Mouse (Mus musculus) spleen, adult 18-20 months (tissue): ENCODE measurements around the gene Ocm.
"Not testable (repeated sequence)": the region's sequence is repeated elsewhere in the genome, so short reads cannot be mapped to it uniquely, and the experiment has no call there.

ENCODE experiments used
- DNase-seq, 2 experiments: peaks; one replicate each; pipeline ENCODE4 v3.0.0; 2022; ENCODE audit warnings: mixed read lengths in 2 of 2

Ocm gene

DNA sequence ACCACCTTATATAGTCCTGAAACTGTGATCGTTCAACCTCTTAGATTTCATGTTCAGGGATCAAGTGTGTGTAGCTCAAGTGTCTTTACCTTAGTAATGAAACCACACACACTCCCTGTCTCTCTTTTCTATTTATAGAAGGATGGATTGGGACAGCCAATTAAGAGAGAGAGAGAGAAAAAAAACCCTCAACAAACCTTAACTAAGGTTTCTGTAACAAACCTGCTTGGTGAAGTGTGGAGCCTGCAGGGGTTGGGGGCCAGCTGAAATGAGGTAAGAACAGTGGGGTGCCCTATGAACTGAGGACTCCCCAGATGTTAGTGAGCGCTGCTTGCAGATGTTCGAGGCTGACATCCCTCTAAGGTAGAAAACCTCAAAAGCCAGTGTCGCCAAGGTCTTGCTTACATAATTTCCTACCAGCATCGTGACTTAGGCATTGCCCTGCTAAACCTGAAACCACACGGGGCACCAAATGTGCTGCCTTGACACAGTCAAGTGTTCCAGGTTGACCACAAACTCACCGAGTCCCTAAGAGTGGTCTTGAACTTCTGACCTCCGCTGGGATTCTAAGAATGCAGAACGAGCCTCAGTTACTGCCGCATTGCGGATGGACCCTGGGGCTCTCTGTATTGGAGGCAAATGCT lies at the start of gene Ocm:
Gene Ocm, minus strand, starts transcription at position 51 of the 644 bp plus-strand sequence.
- DNase-seq, result no peak

- no peak for DNase-seq
Measured at GRCm38 (mm10) chr5:144071249-144071648, 44.8 kb upstream of the Ocm start.

DNA sequence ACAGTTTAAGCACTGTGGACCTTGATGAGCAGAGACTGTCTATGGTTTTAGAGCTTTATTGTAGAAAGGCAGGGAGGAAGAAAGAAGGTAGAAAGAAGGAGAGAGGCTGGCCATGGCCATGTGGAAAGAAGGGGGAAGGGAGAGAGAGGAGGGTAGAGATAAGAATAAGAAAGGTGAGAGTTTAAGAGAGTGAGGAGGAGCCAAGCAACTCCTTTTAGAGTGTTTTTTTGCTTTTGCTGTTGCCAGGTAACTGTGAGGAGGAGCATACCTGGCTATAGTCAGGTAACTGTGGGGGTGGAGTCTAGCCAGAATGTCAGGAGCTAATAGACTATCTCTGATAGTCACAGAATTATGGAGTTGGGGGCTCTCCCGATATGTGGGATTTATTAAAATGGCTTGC lies 43.6 kb upstream of the Ocm start:
- DNase-seq, result no peak

DNA sequence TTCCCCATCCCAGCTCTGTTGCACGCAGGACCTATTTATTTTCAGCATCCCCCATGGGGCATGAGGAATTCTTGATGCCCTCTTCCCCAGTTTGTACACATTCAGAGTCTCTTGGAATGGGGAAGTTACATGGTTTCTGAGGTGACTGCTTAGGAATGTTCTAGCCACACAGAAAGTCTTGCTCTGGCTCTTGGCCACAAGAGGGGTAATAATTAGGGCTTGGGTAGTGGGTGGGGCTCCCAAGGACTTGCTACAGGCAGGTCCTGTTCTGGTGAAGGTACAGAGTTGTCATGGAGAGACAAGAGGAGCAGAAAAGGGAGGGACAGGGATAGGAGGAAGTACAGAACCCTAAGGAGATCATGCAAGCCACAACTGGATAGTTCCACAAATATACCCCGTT lies 39.6 kb upstream of the Ocm start:
- no peak for DNase-seq

DNA sequence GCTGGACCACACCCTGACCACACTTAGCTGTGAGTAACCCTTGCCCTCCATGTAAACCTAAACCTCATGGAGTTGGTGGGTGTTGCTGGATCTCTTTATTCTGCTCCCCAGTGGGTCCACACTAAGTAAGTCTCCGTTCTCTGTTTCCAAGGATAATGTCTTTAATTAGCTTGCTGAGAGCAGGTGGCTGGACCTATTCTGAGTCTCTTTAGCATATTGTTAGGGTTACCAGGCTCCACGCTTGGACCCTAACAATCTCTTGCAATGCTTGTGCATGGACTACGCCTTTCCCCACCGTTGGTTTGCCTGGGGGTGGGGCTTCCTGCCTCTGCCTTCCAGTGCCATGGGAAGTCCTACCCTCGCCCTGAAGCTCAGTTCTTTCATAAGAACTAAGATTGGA lies 37.6 kb upstream of the Ocm start:
- DNase-seq, result no peak

DNA sequence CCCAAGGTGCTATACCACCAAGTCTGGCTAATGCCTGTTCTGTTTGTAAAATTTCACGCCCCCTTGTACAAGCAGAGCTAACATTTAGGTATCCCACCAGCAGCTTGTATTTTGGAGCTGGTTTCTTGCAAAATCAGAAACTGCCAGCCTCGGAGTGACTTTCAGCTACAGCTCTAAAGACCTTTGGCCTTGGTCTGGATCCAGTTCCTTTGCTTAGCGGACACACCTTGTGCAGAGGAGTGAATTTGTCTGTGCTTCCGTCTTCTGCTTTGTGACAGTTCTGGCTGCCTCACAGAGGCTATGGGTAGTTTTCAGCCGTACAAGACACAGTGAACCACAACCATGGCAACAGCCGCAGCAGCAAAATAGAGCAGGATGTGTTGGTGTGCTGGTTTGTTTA lies 27.9 kb upstream of the Ocm start:
- DNase-seq, result no peak

DNA sequence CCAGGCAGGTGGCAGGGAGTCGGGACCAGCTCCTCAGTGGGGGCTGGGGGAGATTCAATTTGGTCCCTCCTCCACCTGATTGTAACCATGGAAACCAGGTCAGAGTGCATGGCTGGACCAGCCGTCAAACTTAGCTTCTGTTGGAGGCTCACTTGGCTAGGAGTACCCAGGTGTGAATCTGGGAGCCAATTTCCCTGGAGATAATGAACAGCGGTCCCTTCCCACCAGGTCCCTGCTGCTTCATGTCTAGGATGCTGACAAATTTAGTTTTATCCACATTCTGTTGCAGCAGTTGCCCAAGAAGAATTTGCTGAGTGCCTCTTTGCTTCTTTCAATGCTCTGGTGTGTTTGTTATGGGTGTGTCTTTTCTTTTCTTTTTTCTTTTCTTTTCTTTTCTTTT lies 27.0 kb upstream of the Ocm start:
- DNase-seq, result no peak

DNA sequence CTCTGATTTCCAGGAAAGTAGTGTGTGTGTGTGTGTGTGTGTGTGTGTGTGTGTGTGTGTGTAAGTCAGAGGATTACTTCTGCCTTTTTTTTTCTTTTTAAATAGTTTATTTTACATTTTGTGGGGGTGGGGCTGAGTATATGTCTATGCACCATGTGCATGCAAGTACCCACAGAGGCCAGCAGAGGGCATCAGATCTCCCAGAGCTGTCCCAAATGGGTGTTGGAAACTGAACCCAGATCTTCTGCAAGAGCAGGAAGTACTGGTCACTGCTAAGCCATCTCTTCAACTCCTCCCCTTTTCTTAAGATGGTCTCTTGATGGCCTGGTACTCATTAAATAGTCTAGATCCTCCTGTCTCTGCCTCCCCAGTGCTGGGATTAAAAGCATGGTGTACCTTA lies 24.8 kb upstream of the Ocm start:
- no peak for DNase-seq

- no peak for DNase-seq
Measured at GRCm38 (mm10) chr5:144049881-144050280, 23.4 kb upstream of the Ocm start.

DNA sequence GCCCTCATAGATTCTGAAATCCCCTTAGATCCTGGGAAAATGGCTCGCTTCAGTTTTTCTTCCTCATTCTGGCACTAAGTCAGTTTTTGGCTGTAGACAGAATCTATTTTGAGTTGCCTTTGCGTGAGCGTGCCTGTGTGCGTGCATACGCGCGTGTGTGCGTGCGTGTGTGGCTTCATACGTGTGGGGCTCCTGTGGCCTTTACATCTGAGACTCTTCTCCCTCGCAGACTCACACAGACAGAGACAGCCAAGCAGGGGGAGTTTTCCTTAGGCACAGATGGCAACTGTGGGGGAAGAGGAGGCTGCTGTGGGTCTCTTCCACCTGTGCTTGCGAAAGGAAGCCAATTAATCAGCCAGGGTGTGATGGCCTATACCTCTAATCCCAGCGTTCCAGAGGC lies 20.9 kb upstream of the Ocm start:
- DNase-seq, result no peak

GRCm38 (mm10) chr5:144043166-144043565 lies 16.7 kb upstream of the Ocm start:
- no peak for DNase-seq

GRCm38 (mm10) chr5:144040720-144041364 lies 14.4 kb upstream of the Ocm start:
- peak; percentile 30 to 71 for DNase-seq

GRCm38 (mm10) chr5:144039886-144040285 lies 13.4 kb upstream of the Ocm start:
- no peak for DNase-seq

DNA sequence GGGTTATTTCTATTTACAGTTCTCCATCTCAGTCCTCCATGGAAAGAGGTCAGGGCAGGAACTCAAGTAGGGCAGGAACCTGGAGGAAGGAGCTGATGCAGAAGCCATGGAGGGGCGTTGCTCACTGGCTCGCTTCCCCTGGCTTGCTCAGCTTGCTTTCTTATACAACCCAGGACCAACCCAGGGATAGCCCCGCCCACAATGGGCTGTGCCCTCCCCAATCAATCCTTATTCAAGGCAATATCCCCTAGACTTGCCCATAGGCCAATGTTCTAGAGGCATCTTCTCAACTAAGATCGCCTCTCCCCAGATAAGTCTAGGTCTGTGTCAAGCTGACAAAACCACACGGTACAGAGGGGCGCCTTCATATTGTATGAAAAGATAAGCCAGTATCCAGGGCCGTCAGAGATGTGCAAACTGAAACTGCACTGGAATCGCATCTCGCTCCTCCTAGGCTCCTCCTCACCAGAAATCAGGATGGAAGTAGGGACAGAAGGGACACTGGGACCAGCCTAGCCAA lies 12.7 kb upstream of the Ocm start:
- no peak for DNase-seq

DNA sequence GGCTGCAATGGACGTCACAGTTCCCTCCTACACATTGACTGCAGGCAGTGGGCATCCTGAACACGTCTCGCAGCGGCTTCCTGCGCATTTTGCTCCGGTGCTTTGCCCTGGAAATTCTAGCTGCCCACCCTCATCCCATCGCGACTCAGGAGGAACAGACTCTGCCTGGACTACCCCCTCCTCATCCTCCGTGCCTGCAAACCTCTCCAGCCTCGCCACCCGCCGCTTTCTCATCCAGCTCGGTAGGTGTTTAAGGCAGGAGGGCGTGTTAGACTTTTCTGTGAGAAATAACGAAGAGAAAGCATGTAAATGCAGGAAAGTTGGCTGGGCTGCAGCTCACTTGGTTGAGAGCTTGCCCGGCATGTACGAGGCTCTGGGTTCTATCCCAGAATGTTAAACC lies 10.5 kb upstream of the Ocm start:
- DNase-seq, result no peak

GRCm38 (mm10) chr5:144034567-144034966 lies 8.1 kb upstream of the Ocm start:
- DNase-seq, result no peak

DNA sequence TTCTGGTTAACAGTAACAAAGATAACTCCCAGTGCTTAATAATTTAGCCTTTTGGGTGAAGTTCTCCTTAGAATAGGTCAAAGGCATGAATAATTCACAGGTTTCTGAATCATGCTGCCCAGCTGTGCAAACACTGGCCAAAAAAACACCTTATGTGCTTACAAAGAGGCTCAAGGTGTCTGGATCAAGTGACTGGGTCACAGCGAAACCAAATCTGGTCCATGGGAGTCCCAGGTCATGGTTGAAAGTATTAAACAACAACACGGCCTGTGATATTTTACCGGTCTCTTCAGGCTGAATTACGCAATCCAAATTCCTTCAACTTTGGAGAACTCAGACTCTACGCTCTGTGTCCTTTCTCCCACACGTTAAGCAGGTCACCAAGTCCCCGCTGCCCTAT lies 6.0 kb upstream of the Ocm start:
- no peak for DNase-seq

GRCm38 (mm10) chr5:144015845-144016244 lies 10.6 kb downstream of the Ocm start:
- no peak for DNase-seq

DNA sequence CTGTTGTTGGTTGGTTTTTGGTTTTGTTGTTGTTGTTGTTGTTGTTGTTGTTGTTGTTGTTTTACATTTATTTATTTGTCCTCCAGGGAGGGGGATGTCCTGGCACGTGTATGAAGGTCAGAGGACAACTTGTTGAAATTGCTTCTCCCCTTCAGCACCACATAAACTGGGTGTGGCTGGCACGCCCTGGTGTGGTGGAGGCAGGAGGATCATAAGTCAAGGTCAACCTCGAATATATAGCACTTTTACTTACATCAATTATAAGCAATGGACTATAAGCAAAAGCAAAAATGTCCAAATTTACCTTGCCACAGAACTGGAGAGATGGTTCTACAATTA lies 11.2 kb downstream of the Ocm start:
- no peak for DNase-seq

- peak; percentile 58 to 71 for DNase-seq
Measured at GRCm38 (mm10) chr5:144014551-144015311, 11.7 kb downstream of the Ocm start, which contains the start of gene Ccz1. Ccz1 (minus strand) TSS chr5:144014877.

DNA sequence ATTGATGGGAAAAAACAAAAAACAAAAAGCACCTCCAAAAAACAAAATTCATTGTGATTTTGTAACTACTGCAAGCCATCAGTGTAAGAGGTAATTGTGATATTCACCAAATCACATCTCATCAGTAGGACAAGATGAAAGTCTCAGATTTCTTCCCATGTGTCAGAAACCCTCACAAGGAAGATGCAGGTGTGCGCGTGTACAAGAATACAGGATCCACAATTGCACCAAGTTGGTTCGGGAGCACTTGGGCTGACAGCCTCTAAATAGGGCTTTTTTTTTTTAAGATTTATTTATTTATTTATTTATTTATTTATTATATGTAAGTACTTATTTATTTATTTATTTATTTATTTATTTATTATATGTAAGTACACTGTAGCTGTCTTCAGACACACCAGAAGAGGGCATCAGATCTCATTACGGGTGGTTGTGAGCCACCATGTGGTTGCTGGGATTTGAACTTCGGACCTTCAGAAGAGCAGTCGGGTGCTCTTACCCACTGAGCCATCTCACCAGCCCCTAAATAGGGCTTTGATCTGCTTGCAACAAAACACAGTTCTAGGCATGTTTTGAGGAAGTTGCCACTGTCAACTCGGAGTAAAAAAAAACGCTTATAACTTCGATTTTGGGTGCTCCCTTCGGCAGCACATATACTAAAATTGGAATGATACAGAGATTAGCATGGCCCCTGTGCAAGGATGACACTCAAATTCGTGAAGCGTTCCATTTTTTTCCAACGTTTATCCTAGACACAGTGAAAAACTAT lies 12.9 kb downstream of the Ocm start:
- DNase-seq, result not testable (repeated sequence)

DNA sequence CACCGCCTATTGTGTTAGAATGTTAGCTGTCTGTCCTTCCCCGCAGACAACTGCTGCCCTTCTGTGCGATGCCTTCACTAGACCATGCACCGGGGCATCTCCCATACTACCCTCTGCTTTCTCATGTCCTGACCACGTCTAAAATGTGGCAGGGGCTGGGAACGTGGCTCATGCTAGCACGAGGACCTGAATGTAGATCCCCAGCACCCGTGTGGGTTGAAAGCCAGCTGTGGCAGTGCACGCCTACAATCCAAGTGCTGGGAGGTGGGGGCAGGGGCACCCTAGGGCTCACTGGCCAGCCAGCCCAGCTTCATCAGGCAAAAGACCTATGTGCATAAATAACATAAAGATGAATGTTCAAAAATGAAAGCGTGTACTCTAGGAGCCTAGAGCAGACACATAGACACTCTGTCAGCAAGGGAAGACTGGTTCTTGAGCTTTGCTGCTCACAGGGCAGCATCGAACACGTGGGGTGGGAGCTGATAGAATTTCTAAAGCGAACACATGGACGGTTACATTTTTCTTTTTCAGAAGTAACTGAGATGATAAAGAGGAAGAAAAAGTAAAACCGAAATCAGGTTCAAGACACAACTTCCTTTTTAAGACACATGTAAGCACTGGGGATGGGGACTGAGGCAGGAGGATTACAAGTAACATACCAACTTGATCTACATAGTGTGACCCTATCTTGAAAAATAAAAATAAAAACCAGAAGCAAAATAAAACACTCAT lies 23.8 kb downstream of the Ocm start:
- peak; percentile 15 to 17 for DNase-seq
